Mouse (Mus musculus) liver, adult 2 months (tissue): ENCODE results near the gene Tmc2. TPM values are rescaled to one million over a fixed set of nuclear protein-coding genes. Genes with fewer than 3 reads are reported as not detected.

Source experiments
- DNase-seq: peaks from one replicate; pipeline ENCODE4 v3.0.0-alpha.2; 2011; ENCODE audit warnings: low read depth, low spot score; ENCODE audit errors: extremely low read depth
- H3K27ac ChIP-seq: fragments of 200-500 bp; replicated peaks from 2 replicates; pipeline ENCODE4 v1.5.1; 2012; ENCODE audit warnings: low read depth, mild to moderate bottlenecking, control low read depth, inconsistent platforms, low read length; ENCODE audit not compliant: insufficient read depth
- H3K27me3 ChIP-seq: fragments of 200-500 bp; 2 replicates; pipeline ENCODE4 v1.6.1; 2012; ENCODE audit warnings: mild to moderate bottlenecking, moderate library complexity, low read length, inconsistent platforms; ENCODE audit not compliant: control insufficient read depth, insufficient read depth
- H3K36me3 ChIP-seq: fragments of 200-500 bp; 2 replicates; pipeline ENCODE4 v1.6.1; 2012; ENCODE audit warnings: low read length, inconsistent platforms; ENCODE audit not compliant: control insufficient read depth, insufficient read depth
- H3K4me1 ChIP-seq: fragments of 200-500 bp; 2 replicates; pipeline ENCODE4 v1.6.1; 2011; ENCODE audit warnings: low read length; ENCODE audit not compliant: control insufficient read depth, insufficient read depth
- H3K4me3 ChIP-seq: fragments of 200-500 bp; 2 replicates; pipeline ENCODE4 v1.5.1; 2011; ENCODE audit warnings: low read depth, mild to moderate bottlenecking, control low read depth, low read length, moderate library complexity; ENCODE audit not compliant: insufficient read depth
- H3K79me2 ChIP-seq: fragments of 200-500 bp; 2 replicates; pipeline ENCODE4 v1.6.1; 2012; ENCODE audit warnings: inconsistent platforms, mild to moderate bottlenecking, low read length, moderate library complexity; ENCODE audit not compliant: control insufficient read depth, insufficient read depth
- H3K9ac ChIP-seq: fragments of 200-500 bp; 2 replicates; pipeline ENCODE4 v1.6.1; 2012; ENCODE audit warnings: low read depth, mild to moderate bottlenecking, control low read depth, inconsistent platforms, low read length
- CTCF ChIP-seq: fragments of 200-500 bp; IDR thresholded peaks from 2 replicates; pipeline ENCODE4 v1.5.1; 2011; ENCODE audit warnings: low read depth, low read length, control low read depth
- POLR2A ChIP-seq: fragments of 200-500 bp; IDR thresholded peaks from 2 replicates; pipeline ENCODE4 v1.6.1; 2011; ENCODE audit warnings: low read length, control low read depth; ENCODE audit not compliant: insufficient read depth; ENCODE audit errors: extremely low read depth
- WGBS: fragments of 180-500 bp; shearing (Covaris S2); methylation state at CpG from one replicate; pipeline ENCODE4 v1.1.7; 2018; 5-methylcytosine and 5-hydroxymethylcytosine counted together
- polyA plus RNA-seq: library from polyadenylated mRNA; depleted of rRNA; stranded (reverse); fragments of >200 nt; gene quantifications from 2 replicates; pipeline ENCODE4 v1.2.3, GENCODE M21; 2012
- total RNA-seq: library from RNA; depleted of rRNA; stranded (reverse); fragments of >200 nt; gene quantifications from 2 replicates; pipeline ENCODE4 v1.2.3, GENCODE M21; 2014

The Tmc2 gene
- total and polyA plus RNA-seq, 2 experiments = not detected

- Histone ChIP-seq H3K9ac (peak within 1 kb of the TSS; percentile 92), H3K4me1 (peaks cover 5% of the 10 kb centered on the region), H3K27ac (peak within 1 kb of the TSS; percentile 73), H3K36me3 (peaks cover 21% of the 10 kb centered on the region), H3K79me2 (peaks cover 8% of the 10 kb centered on the region; the same call in 1 of the 2 replicates), H3K4me3 (peak within 1 kb of the TSS; percentile 87), H3K27me3 (no peaks in the 10 kb centered on the region)
- TF ChIP-seq CTCF (no peak), POLR2A (peak; percentile 77; the same call in 1 of the 2 replicates)
- 1% methylated on average over 81 of the region's 81 CpGs for WGBS
- peak; percentile 78 for DNase-seq
These were observed 16.1 kb upstream of the Tmc2 start, which contains the start of gene Snrpb for GRCm38 (mm10) chr2:130178706-130179506. Gene Snrpb, minus strand, starts transcription at chr2:130179403.

DNA sequence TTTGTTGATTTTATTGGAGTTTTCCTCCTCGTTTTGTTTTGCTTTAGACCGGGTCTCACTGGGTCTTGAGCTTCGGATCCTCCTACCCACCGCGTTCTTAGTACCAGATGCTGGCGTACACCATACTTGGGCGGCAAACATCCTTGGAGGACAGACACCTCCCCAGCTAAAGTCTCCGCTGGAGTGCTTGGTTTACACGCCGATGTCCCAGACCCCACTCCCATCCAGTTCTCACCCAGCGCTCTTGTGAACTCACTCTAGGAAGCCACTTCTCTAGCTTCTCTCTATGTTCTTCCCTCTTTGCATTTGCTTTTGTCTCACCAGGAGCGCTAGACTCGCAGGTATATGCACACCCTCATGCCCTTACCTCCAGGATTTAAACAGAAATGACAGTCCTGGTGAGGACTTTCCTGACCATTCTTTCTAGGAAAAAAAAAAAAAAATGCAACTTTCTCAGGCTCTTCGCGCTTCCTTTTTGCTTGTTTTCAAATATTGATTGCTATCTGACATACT, 15.4 kb upstream of the Tmc2 start:
- Histone ChIP-seq H3K27ac (peak overlapping the region; percentile 27), H3K9ac (peak overlapping the region; percentile 68), H3K4me3 (peak overlapping the region; percentile 87), H3K79me2 (peaks cover 8% of the 10 kb centered on the region; the same call in 1 of the 2 replicates), H3K36me3 (peaks cover 14% of the 10 kb centered on the region), H3K27me3 (no peaks in the 10 kb centered on the region), H3K4me1 (peaks cover 5% of the 10 kb centered on the region)
- no peak for TF ChIP-seq CTCF
- no peak for TF ChIP-seq POLR2A
- 0% methylated on average over 15 of the region's 15 CpGs for WGBS
- no peak for DNase-seq

GRCm38 (mm10) chr2:130188391-130188790, 6.6 kb upstream of the Tmc2 start:
- H3K36me3 ChIP-seq = no peaks in the 10 kb centered on the region
- no peak overlapping the region for H3K27ac ChIP-seq
- H3K27me3 ChIP-seq = no peaks in the 10 kb centered on the region
- no peaks in the 10 kb centered on the region for H3K79me2 ChIP-seq
- 86% methylated on average over 12 of the region's 12 CpGs for WGBS
- DNase-seq = no peak
- TF ChIP-seq CTCF = no peak
- TF ChIP-seq POLR2A = no peak
- no peaks in the 10 kb centered on the region for H3K4me1 ChIP-seq
- no peak overlapping the region for H3K9ac ChIP-seq
- no peak overlapping the region for H3K4me3 ChIP-seq

GRCm38 (mm10) chr2:130200961-130201360, 6.0 kb downstream of the Tmc2 start:
- 87% methylated on average over 5 of the region's 5 CpGs for WGBS
- no peaks in the 10 kb centered on the region for H3K4me1 ChIP-seq
- no peak for TF ChIP-seq POLR2A
- TF ChIP-seq CTCF = no peak

DNA sequence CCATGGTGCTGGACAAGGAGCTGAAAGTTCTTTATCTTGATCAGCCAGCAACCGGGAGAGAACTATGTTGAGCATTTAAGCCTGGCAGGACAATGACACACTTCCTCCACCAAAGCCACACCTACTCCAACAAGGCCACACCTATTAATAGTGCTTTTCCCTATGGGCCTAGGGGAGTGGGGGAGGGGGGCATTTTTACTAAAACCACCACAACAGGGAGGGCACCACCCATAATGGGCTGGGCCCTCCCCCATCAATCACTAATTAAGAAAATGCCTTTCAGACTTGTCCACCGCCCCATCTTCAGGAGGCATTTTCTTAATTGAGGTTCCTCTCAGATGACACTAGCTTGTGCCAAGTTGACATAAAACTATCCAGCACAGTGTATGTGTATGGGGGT, 12.4 kb downstream of the Tmc2 start:
- Histone ChIP-seq H3K4me1 (no peaks in the 10 kb centered on the region), H3K27ac (no peak overlapping the region), H3K36me3 (no peaks in the 10 kb centered on the region), H3K4me3 (no peak overlapping the region), H3K9ac (no peak overlapping the region), H3K79me2 (no peaks in the 10 kb centered on the region), H3K27me3 (no peaks in the 10 kb centered on the region)
- WGBS = 88% methylated on average over 2 of the region's 2 CpGs
- no peak for DNase-seq
- TF ChIP-seq CTCF (no peak), POLR2A (no peak)

More at GRCm38 (mm10) chr2:130200961-130201360, 6.0 kb downstream of the Tmc2 start:
- no peaks in the 10 kb centered on the region for H3K79me2 ChIP-seq
- 0 out of 2 replicates have a peak, but pooled peaks cover 5% of the 10 kb centered on the region for H3K27me3 ChIP-seq
- no peak overlapping the region for H3K27ac ChIP-seq
- no peaks in the 10 kb centered on the region for H3K36me3 ChIP-seq
- no peak for DNase-seq
- no peak overlapping the region for H3K4me3 ChIP-seq
- H3K9ac ChIP-seq = no peak overlapping the region

GRCm38 (mm10) chr2:130207996-130208395, 13.0 kb downstream of the Tmc2 start:
- no peak overlapping the region for H3K27ac ChIP-seq
- WGBS = 85% methylated on average over 3 of the region's 3 CpGs
- DNase-seq = no peak
- no peaks in the 10 kb centered on the region for H3K79me2 ChIP-seq
- H3K9ac ChIP-seq = no peak overlapping the region
- no peaks in the 10 kb centered on the region for H3K4me1 ChIP-seq
- no peak overlapping the region for H3K4me3 ChIP-seq
- TF ChIP-seq POLR2A (no peak), CTCF (no peak)
- H3K27me3 ChIP-seq = no peaks in the 10 kb centered on the region
- no peaks in the 10 kb centered on the region for H3K36me3 ChIP-seq
